Mouse (Mus musculus) brain, embryonic 14.5 days (tissue): ENCODE measurements around the gene Eif2b3. TPM values are rescaled to one million over a fixed set of nuclear protein-coding genes. Genes with fewer than 3 reads are reported as not detected.

Experiments used
- DNase-seq: peaks from one replicate; pipeline ENCODE4 v3.0.0-alpha.2; 2011; ENCODE audit warnings: low read depth
- CTCF ChIP-seq: fragments of 200-500 bp; IDR thresholded peaks from 2 replicates; pipeline ENCODE4 v1.5.1; 2012; ENCODE audit warnings: inconsistent platforms, mild to moderate bottlenecking, moderate library complexity, borderline replicate concordance; ENCODE audit not compliant: insufficient read depth, insufficient read length; ENCODE audit errors: extremely low read depth
- POLR2A ChIP-seq: fragments of 200-500 bp; IDR thresholded peaks from 2 replicates; pipeline ENCODE4 v1.6.1; 2012; ENCODE audit warnings: mild to moderate bottlenecking, inconsistent platforms, borderline replicate concordance; ENCODE audit not compliant: poor library complexity, insufficient read depth, insufficient read length, severe bottlenecking; ENCODE audit errors: extremely low read depth
- polyA plus RNA-seq: library from polyadenylated mRNA; depleted of rRNA; stranded (reverse); fragments of >200 nt; gene quantifications from 2 replicates; pipeline ENCODE4 v1.2.3, GENCODE M21; 2012; rRNA removed

The Eif2b3 gene
- polyA plus RNA-seq, 1 experiment, result 24.6 TPM

- DNase-seq, result no peak
- TF ChIP-seq POLR2A, result no peak
Measured at GRCm38 (mm10) chr4:117127991-117128686, 108.9 kb downstream of the Eif2b3 start.

- DNase-seq, result no peak
- TF ChIP-seq CTCF, result no peak
- TF ChIP-seq POLR2A, result no peak
Measured at GRCm38 (mm10) chr4:117130790-117131189, 111.6 kb downstream of the Eif2b3 start.

- DNase-seq, result no peak
- TF ChIP-seq CTCF, result no peak
- no peak for TF ChIP-seq POLR2A
Measured at GRCm38 (mm10) chr4:117131198-117131597, 112.0 kb downstream of the Eif2b3 start.

GRCm38 (mm10) chr4:117131890-117132793, 112.9 kb downstream of the Eif2b3 start:
- peak; percentile 85 for DNase-seq
- TF ChIP-seq POLR2A (no peak), CTCF (no peak)

GRCm38 (mm10) chr4:117132794-117133143, 113.6 kb downstream of the Eif2b3 start:
- TF ChIP-seq CTCF, result no peak
- no peak for TF ChIP-seq POLR2A
- DNase-seq, result no peak

- DNase-seq, result peak; percentile 40
- TF ChIP-seq CTCF (no peak), POLR2A (no peak)
Measured at GRCm38 (mm10) chr4:117133366-117133796, 114.2 kb downstream of the Eif2b3 start.

GRCm38 (mm10) chr4:117133817-117134600, 114.8 kb downstream of the Eif2b3 start, which contains the start of gene Plk3:
Plk3 (minus strand) TSS chr4:117133963.
- TF ChIP-seq POLR2A (peak; percentile 63), CTCF (peak; percentile 20; the same call in 1 of the 2 replicates)
- DNase-seq, result peak; percentile 98

- TF ChIP-seq CTCF, result no peak
- TF ChIP-seq POLR2A, result no peak
- no peak for DNase-seq
Measured at GRCm38 (mm10) chr4:117134601-117134995, 115.4 kb downstream of the Eif2b3 start.

GRCm38 (mm10) chr4:117136034-117136433, 116.8 kb downstream of the Eif2b3 start:
- DNase-seq, result no peak
- TF ChIP-seq CTCF (no peak), POLR2A (no peak)

Other genes starting within 250 kb of the Eif2b3 start
- 34.3 and 41.7 TPM in 2 replicates for gene Toe1, start 211.8 kb upstream of the Eif2b3 start, polyA plus RNA-seq
- 10.7 and 21.2 TPM in 2 replicates for gene Mutyh, start 211.7 kb upstream of the Eif2b3 start, polyA plus RNA-seq
- 0.34 and 0.64 TPM in 2 replicates for gene Hpdl, start 197.7 kb upstream of the Eif2b3 start, polyA plus RNA-seq
- 30.1 and 36.0 TPM in 2 replicates for gene Zswim5, start 142.0 kb upstream of the Eif2b3 start, polyA plus RNA-seq
- 58.9 and 63.2 TPM in 2 replicates for gene Urod, start 25.0 kb upstream of the Eif2b3 start, polyA plus RNA-seq
- 59.3 and 60.4 TPM in 2 replicates for gene Hectd3, start 24.1 kb upstream of the Eif2b3 start, polyA plus RNA-seq
- 11.6 and 18.6 TPM in 2 replicates for gene Ptch2, start 76.7 kb downstream of the Eif2b3 start, polyA plus RNA-seq
- gene Btbd19, start 106.3 kb downstream of the Eif2b3 start, polyA plus RNA-seq, result 6.5 and 7.9 TPM in 2 replicates
- 0.52 and 0.67 TPM in 2 replicates for gene Tctex1d4, start 107.4 kb downstream of the Eif2b3 start, polyA plus RNA-seq
- gene Plk3, start 114.6 kb downstream of the Eif2b3 start, polyA plus RNA-seq, result 18.5 and 19.6 TPM in 2 replicates
- 838 and 897 TPM in 2 replicates for gene Rps8, start 136.8 kb downstream of the Eif2b3 start, polyA plus RNA-seq
- gene Kif2c, start 163.2 kb downstream of the Eif2b3 start, polyA plus RNA-seq, result 14.5 and 23.7 TPM in 2 replicates
- gene Tmem53, start 232.5 kb downstream of the Eif2b3 start, polyA plus RNA-seq, result 6.2 and 7.0 TPM in 2 replicates
- 1.3 and 1.6 TPM in 2 replicates for gene Armh1, start 232.7 kb downstream of the Eif2b3 start, polyA plus RNA-seq